Mouse (Mus musculus) hindbrain, embryonic 12.5 days (tissue): ENCODE results near the gene Gm49368. TPM values are rescaled to one million over a fixed set of nuclear protein-coding genes. Genes with fewer than 3 reads are reported as not detected.

ENCODE experiments used
- ATAC-seq: fragments of 200-750 bp; cut with Nextera tagmentation; 2 replicates; pipeline ENCODE4 v1.8.0; 2017; ENCODE audit warnings: moderate TSS enrichment; ENCODE audit not compliant: low FRiP score
- H3K27ac ChIP-seq: fragments of 300-500 bp; sonication (generic); 2 replicates; pipeline ENCODE4 v1.5.1; 2016; ENCODE audit warnings: mild to moderate bottlenecking
- H3K27me3 ChIP-seq: fragments of 300-500 bp; sonication (generic); 2 replicates; pipeline ENCODE4 v1.6.1; 2016; ENCODE audit warnings: mild to moderate bottlenecking
- H3K36me3 ChIP-seq: fragments of 300-500 bp; sonication (generic); 2 replicates; pipeline ENCODE4 v1.6.1; 2016; ENCODE audit warnings: mild to moderate bottlenecking
- H3K4me1 ChIP-seq: fragments of 300-500 bp; sonication (generic); 2 replicates; pipeline ENCODE4 v1.6.1; 2016
- H3K4me2 ChIP-seq: fragments of 300-500 bp; sonication (generic); replicated peaks from 2 replicates; pipeline ENCODE4 v1.6.1; 2016; ENCODE audit warnings: mild to moderate bottlenecking
- H3K4me3 ChIP-seq: fragments of 300-500 bp; sonication (generic); 2 replicates; pipeline ENCODE4 v1.5.1; 2016; ENCODE audit warnings: mild to moderate bottlenecking
- H3K9ac ChIP-seq: fragments of 300-500 bp; sonication (generic); 2 replicates; pipeline ENCODE4 v1.6.1; 2016; ENCODE audit warnings: mild to moderate bottlenecking, moderate library complexity
- H3K9me3 ChIP-seq: fragments of 300-500 bp; sonication (generic); replicated peaks from 2 replicates; pipeline ENCODE4 v1.6.1; 2016; ENCODE audit warnings: mild to moderate bottlenecking
- WGBS: fragments of 180-500 bp; shearing (Covaris S2); methylation state at CpG from one replicate; pipeline ENCODE4 v1.1.7; 2016; 5-methylcytosine and 5-hydroxymethylcytosine counted together
- polyA plus RNA-seq: library from polyadenylated mRNA; unstranded; fragments of >200 nt; fragmentation: Nextera tagmentation; extraction: Ambion mirVana; gene quantifications from 2 replicates; pipeline ENCODE4 v1.2.1, GENCODE M21; 2016

The Gm49368 gene
- polyA plus RNA-seq, 1 experiment from 2014 or later, result not detected

DNA sequence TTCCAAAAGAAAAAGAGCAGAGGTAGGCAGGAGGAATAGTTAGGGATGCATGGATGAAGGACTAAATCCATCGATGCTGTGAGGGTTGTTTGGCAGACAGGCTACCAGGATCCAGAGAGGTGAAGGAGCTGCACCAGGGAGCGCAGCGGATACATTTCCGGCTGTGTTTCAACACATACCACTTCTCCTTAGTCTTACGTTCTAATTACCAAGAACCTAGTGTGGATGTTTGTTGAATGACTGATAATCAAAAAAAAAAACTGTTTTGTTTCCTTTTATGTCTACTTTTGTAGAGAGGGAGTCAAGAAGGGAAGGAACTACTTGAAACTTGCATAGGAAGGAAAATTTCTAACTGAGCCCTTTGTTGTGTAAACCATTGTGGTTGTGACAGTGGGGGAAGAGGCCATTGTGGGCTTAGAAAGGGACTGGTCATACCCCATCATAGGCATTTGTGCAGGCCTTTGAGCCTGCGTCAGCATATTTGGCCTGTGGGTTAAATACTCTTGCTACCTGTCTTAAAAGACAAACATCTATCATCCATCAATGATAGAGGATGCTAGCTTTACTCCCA, 813 bp downstream of the Gm49368 start:
- Histone ChIP-seq H3K4me1 (no peaks in the 10 kb centered on the region), H3K9me3 (no peaks in the 10 kb centered on the region), H3K4me3 (no peak overlapping the region), H3K9ac (no peak overlapping the region), H3K27me3 (no peaks in the 10 kb centered on the region), H3K36me3 (no peaks in the 10 kb centered on the region), H3K4me2 (no peak overlapping the region), H3K27ac (no peak overlapping the region)
- ATAC-seq, result no peak
- WGBS, result 78% methylated on average over 6 of the region's 6 CpGs

DNA sequence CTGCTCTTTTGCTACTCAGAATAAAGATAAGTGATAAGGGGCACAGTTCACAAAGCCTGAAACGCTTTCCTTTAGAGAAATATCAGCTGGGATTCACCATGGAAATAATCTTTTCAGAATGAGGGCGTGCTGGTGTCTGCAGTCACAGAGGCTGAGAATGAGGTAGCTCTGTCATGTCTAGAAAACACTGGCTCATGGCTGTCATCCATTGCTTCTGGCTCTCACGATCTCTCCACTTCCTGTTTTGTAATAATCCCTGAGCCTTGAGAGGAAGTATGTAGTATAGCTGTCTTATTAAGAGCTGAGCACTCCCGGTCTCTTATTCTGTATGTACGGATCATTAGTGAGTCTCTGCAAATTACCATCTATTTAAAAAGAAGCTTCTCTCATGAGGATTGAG, 3.1 kb downstream of the Gm49368 start:
- H3K4me1 ChIP-seq, result no peaks in the 10 kb centered on the region
- no peak overlapping the region for H3K4me3 ChIP-seq
- H3K36me3 ChIP-seq, result no peaks in the 10 kb centered on the region
- no peak for ATAC-seq
- WGBS, result 85% methylated on average over 5 of the region's 5 CpGs
- no peak overlapping the region for H3K4me2 ChIP-seq
- no peak overlapping the region for H3K9ac ChIP-seq
- no peak overlapping the region for H3K27ac ChIP-seq
- H3K27me3 ChIP-seq, result no peaks in the 10 kb centered on the region
- H3K9me3 ChIP-seq, result no peaks in the 10 kb centered on the region

DNA sequence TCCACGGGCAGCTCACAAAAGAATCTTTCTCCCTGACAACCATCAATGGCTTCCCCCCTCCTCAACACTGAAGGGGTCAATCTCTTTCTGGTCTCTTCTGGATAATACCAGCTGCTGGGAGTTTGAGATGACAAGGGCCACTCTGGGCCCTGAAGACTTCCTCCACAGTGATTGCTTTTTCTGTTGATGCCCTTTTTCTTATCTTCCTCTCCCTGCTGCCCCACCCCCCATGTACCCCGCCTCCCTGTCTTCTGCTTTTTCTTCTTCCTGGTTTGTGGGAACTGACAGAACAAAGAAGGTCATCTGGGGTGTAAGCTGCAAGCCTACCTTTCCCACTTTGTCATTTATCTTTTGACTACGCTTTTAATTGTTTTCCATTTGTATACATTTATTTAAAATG, 5.4 kb downstream of the Gm49368 start:
- WGBS, result 54% methylated on average over 3 of the region's 3 CpGs
- Histone ChIP-seq H3K9me3 (no peaks in the 10 kb centered on the region), H3K9ac (no peak overlapping the region), H3K4me3 (no peak overlapping the region), H3K27me3 (no peaks in the 10 kb centered on the region), H3K4me1 (no peaks in the 10 kb centered on the region), H3K4me2 (no peak overlapping the region), H3K27ac (no peak overlapping the region), H3K36me3 (no peaks in the 10 kb centered on the region)
- no peak for ATAC-seq

GRCm38 (mm10) chr7:128069844-128070243, 7.4 kb downstream of the Gm49368 start:
- H3K9ac ChIP-seq, result no peak overlapping the region
- H3K27me3 ChIP-seq, result no peaks in the 10 kb centered on the region
- no peak for ATAC-seq
- H3K4me2 ChIP-seq, result no peak overlapping the region
- no peak overlapping the region for H3K4me3 ChIP-seq
- H3K4me1 ChIP-seq, result no peaks in the 10 kb centered on the region
- H3K27ac ChIP-seq, result no peak overlapping the region
- H3K9me3 ChIP-seq, result no peaks in the 10 kb centered on the region
- H3K36me3 ChIP-seq, result no peaks in the 10 kb centered on the region
- 89% methylated on average over 2 of the region's 2 CpGs for WGBS

DNA sequence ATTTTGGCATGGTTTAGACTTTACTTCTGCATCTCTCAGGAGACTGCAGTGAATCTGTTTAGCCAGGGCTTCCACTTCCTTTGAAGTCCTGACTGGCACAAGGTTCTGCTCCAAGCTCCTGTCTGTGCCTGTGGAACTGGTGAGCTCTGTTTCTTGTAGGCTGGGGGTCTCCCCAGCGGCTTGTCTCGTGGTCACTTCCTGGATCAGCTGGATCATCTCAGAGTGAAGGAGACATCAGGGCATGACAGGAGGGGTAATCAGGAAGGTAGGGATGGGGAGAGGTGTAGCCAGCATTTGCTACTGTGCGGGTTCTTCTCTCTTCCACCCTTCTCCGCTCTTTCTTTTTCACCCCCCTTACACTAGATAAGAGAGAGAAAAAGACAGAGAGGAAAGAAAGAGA, 9.3 kb downstream of the Gm49368 start:
- no peak for ATAC-seq
- no peak overlapping the region for H3K9ac ChIP-seq
- no peaks in the 10 kb centered on the region for H3K36me3 ChIP-seq
- no peak overlapping the region for H3K4me2 ChIP-seq
- H3K4me1 ChIP-seq, result no peaks in the 10 kb centered on the region
- H3K27ac ChIP-seq, result no peak overlapping the region
- 70% methylated on average over 4 of the region's 4 CpGs for WGBS
- H3K9me3 ChIP-seq, result no peaks in the 10 kb centered on the region
- H3K4me3 ChIP-seq, result no peak overlapping the region
- no peaks in the 10 kb centered on the region for H3K27me3 ChIP-seq

DNA sequence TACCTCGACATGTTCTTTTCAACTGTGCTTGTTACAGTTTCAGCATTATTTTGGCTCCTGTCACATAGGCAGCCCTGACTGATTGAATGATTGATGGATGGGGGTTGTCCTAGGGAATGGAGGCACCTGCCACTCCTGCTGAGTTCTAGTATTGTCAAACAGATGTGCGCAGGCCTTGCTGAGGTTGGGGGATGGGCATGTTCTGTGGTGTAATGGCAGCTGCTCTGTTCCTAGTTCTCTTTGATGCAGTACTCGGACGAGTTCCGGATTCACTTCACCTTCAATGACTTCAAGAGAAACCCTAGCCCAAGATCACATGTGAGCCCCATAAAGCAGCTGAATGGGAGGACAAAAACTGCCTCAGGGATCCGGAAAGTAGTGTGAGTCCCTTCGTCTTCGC, 17.5 kb downstream of the Gm49368 start:
- ATAC-seq, result no peak
- 72% methylated on average over 8 of the region's 8 CpGs for WGBS
- H3K27ac ChIP-seq, result no peak overlapping the region
- no peak overlapping the region for H3K4me2 ChIP-seq
- H3K36me3 ChIP-seq, result no peaks in the 10 kb centered on the region
- H3K4me1 ChIP-seq, result no peaks in the 10 kb centered on the region
- no peaks in the 10 kb centered on the region for H3K9me3 ChIP-seq
- no peak overlapping the region for H3K4me3 ChIP-seq
- H3K27me3 ChIP-seq, result no peaks in the 10 kb centered on the region
- no peak overlapping the region for H3K9ac ChIP-seq

DNA sequence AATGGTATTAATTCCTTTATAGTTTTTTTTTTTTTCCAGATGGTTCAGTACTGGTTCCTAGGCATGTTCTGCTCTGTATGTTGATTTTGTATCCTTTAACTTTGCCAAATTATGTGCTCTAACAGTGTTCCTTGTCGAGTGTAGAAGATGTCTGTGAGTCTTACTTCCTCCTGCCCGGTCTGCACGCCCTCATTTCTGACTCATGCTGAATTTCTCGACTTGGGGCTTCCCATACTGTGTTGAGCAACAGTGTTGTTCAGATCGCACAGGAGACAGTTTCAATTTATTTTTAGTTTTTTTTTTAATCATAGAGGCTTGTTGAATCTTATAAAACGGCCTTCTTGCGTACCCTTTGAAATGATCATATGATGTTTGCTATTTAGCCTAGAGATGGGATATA, 26.7 kb downstream of the Gm49368 start:
- Histone ChIP-seq H3K27ac (no peak overlapping the region), H3K9me3 (no peaks in the 10 kb centered on the region), H3K36me3 (no peaks in the 10 kb centered on the region), H3K4me1 (no peaks in the 10 kb centered on the region), H3K4me3 (no peak overlapping the region), H3K4me2 (no peak overlapping the region), H3K27me3 (no peaks in the 10 kb centered on the region), H3K9ac (no peak overlapping the region)
- WGBS, result 84% methylated on average over 7 of the region's 7 CpGs
- ATAC-seq, result no peak

- no peak overlapping the region for H3K4me2 ChIP-seq
- no peak for ATAC-seq
- WGBS, result 83% methylated on average over 1 of the region's 1 CpGs
- H3K27ac ChIP-seq, result no peak overlapping the region
- no peak overlapping the region for H3K4me3 ChIP-seq
- no peaks in the 10 kb centered on the region for H3K36me3 ChIP-seq
- H3K9me3 ChIP-seq, result no peaks in the 10 kb centered on the region
- no peak overlapping the region for H3K9ac ChIP-seq
- H3K27me3 ChIP-seq, result no peaks in the 10 kb centered on the region
- H3K4me1 ChIP-seq, result no peaks in the 10 kb centered on the region
Observed at GRCm38 (mm10) chr7:128098135-128098534, 35.7 kb downstream of the Gm49368 start.

GRCm38 (mm10) chr7:128100742-128101357, 38.4 kb downstream of the Gm49368 start:
- no peaks in the 10 kb centered on the region for H3K27me3 ChIP-seq
- no peak overlapping the region for H3K27ac ChIP-seq
- no peak overlapping the region for H3K4me2 ChIP-seq
- no peaks in the 10 kb centered on the region for H3K36me3 ChIP-seq
- H3K9ac ChIP-seq, result no peak overlapping the region
- no peak for ATAC-seq
- 88% methylated on average over 2 of the region's 2 CpGs for WGBS
- no peaks in the 10 kb centered on the region for H3K4me1 ChIP-seq
- no peaks in the 10 kb centered on the region for H3K9me3 ChIP-seq
- H3K4me3 ChIP-seq, result no peak overlapping the region

- H3K9me3 ChIP-seq, result no peaks in the 10 kb centered on the region
- H3K4me1 ChIP-seq, result no peaks in the 10 kb centered on the region
- H3K27ac ChIP-seq, result no peak overlapping the region
- H3K36me3 ChIP-seq, result no peaks in the 10 kb centered on the region
- H3K27me3 ChIP-seq, result no peaks in the 10 kb centered on the region
- ATAC-seq, result no peak
- no peak overlapping the region for H3K4me3 ChIP-seq
- no peak overlapping the region for H3K4me2 ChIP-seq
- H3K9ac ChIP-seq, result no peak overlapping the region
- 75% methylated on average over 4 of the region's 4 CpGs for WGBS
Observed at GRCm38 (mm10) chr7:128105246-128105645, 42.8 kb downstream of the Gm49368 start.

DNA sequence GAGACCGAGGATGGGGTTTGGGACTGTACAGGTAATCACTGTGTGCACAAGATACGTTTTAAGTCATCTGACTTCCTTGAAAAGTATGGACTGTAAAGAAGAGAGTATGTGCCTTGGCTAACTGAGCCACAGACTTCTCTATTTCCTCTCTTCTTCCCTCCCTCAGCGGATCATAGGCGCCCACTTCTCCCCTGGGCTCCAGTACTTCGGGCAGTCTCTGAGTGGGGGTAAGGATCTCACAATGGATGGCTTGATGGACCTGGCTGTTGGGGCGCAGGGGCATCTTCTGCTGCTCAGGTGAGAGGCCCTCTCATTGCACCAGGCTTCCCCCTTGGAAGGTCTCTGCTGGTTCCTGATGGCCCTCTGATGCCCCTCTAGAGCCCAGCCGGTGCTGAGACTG, 45.0 kb downstream of the Gm49368 start:
- no peaks in the 10 kb centered on the region for H3K9me3 ChIP-seq
- no peaks in the 10 kb centered on the region for H3K27me3 ChIP-seq
- H3K4me3 ChIP-seq, result no peak overlapping the region
- 88% methylated on average over 7 of the region's 7 CpGs for WGBS
- H3K36me3 ChIP-seq, result no peaks in the 10 kb centered on the region
- no peak overlapping the region for H3K27ac ChIP-seq
- no peaks in the 10 kb centered on the region for H3K4me1 ChIP-seq
- no peak overlapping the region for H3K9ac ChIP-seq
- no peak for ATAC-seq
- no peak overlapping the region for H3K4me2 ChIP-seq

DNA sequence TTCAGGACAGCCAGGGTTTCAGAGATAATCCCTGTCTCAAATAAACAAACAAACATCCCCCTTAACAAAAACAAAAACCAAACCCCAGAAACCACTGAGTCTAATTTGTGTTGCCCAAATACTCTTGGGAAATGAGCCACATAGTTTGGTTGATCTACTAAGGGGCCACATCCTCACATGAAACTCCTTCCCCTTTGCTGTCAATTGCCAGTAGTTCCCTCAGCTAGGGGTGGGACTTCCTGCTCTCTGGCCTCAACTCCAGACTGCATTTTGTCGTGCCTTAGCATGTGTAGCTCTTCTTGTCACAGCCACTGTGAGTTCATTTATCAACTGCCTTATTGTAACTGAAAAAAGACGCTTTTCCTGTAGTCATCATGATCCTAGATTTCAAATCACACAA, 47.8 kb downstream of the Gm49368 start:
- 74% methylated on average over 2 of the region's 2 CpGs for WGBS
- Histone ChIP-seq H3K4me1 (0 out of 2 replicates have a peak, but pooled peaks cover 2% of the 10 kb centered on the region), H3K27ac (no peak overlapping the region), H3K4me2 (no peak overlapping the region), H3K4me3 (no peak overlapping the region), H3K9me3 (no peaks in the 10 kb centered on the region), H3K9ac (no peak overlapping the region), H3K36me3 (no peaks in the 10 kb centered on the region), H3K27me3 (no peaks in the 10 kb centered on the region)
- no peak for ATAC-seq

DNA sequence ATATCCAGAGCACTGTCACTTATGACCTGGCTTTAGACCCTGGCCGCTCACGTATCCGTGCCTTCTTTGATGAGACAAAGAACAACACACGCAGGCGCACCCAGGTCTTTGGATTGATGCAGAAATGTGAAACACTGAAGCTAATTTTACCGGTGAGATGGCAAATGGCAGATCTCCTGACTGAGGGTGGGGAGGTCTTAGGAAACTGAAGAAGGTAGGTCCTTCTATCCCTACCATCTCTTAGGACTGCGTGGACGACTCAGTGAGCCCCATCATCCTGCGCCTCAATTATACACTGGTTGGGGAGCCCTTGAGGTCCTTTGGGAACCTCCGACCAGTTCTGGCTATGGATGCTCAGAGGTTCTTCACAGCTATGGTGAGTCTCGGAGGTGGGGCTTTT, 49.6 kb downstream of the Gm49368 start:
- no peaks in the 10 kb centered on the region for H3K27me3 ChIP-seq
- H3K9ac ChIP-seq, result no peak overlapping the region
- H3K36me3 ChIP-seq, result no peaks in the 10 kb centered on the region
- 0 out of 2 replicates have a peak, but pooled peaks cover 2% of the 10 kb centered on the region for H3K4me1 ChIP-seq
- H3K4me3 ChIP-seq, result no peak overlapping the region
- H3K9me3 ChIP-seq, result no peaks in the 10 kb centered on the region
- ATAC-seq, result no peak
- WGBS, result 92% methylated on average over 11 of the region's 11 CpGs
- H3K27ac ChIP-seq, result no peak overlapping the region
- H3K4me2 ChIP-seq, result no peak overlapping the region
